Mouse (Mus musculus) kidney, postnatal 25 days (tissue): ENCODE data around the gene Slc51a.

Experiments
- DNase-seq, 2 experiments: peaks; one replicate each; pipeline ENCODE4 v3.0.0; 2021; ENCODE audit warnings: mixed read lengths in 2 of 2

Slc51a gene

GRCm38 (mm10) chr16:32487234-32488111 lies at the start of gene Slc51a:
TSS of gene Slc51a (minus strand) at chr16:32487879.
- peak; percentile 85 to 91 for DNase-seq

GRCm38 (mm10) chr16:32535157-32535751 lies 47.6 kb upstream of the Slc51a start:
- no peak for DNase-seq

- no peak for DNase-seq
Observed at GRCm38 (mm10) chr16:32532878-32533826, 45.5 kb upstream of the Slc51a start.

- DNase-seq = no peak
Observed at GRCm38 (mm10) chr16:32526906-32527305, 39.2 kb upstream of the Slc51a start.

- DNase-seq = no peak
Observed at GRCm38 (mm10) chr16:32524244-32524615, 36.6 kb upstream of the Slc51a start.

GRCm38 (mm10) chr16:32523462-32524243 lies 36.0 kb upstream of the Slc51a start:
- peak; percentile 68 to 79 for DNase-seq

- DNase-seq = no peak
Observed at GRCm38 (mm10) chr16:32522578-32523194, 35.0 kb upstream of the Slc51a start.

GRCm38 (mm10) chr16:32520372-32520748 lies 32.7 kb upstream of the Slc51a start:
- no peak for DNase-seq

GRCm38 (mm10) chr16:32519656-32520371 lies 32.1 kb upstream of the Slc51a start:
- DNase-seq = no peak

- no peak for DNase-seq
Observed at GRCm38 (mm10) chr16:32517785-32518481, 30.3 kb upstream of the Slc51a start.

GRCm38 (mm10) chr16:32516006-32516962 lies 28.6 kb upstream of the Slc51a start:
- DNase-seq = no peak

- DNase-seq = no peak
Observed at GRCm38 (mm10) chr16:32513948-32514347, 26.3 kb upstream of the Slc51a start.

- no peak for DNase-seq
Observed at GRCm38 (mm10) chr16:32513401-32513800, 25.7 kb upstream of the Slc51a start.

GRCm38 (mm10) chr16:32512921-32513320 lies 25.2 kb upstream of the Slc51a start:
- no peak for DNase-seq

GRCm38 (mm10) chr16:32511827-32512490 lies 24.3 kb upstream of the Slc51a start:
- DNase-seq = no peak

- DNase-seq = no peak
Observed at GRCm38 (mm10) chr16:32511338-32511734, 23.7 kb upstream of the Slc51a start.

GRCm38 (mm10) chr16:32510399-32511337 lies 23.0 kb upstream of the Slc51a start:
- DNase-seq = no peak
